Mouse (Mus musculus) lung, adult 2 months (tissue): ENCODE data around the gene Syngr2. TPM values are rescaled to one million over a fixed set of nuclear protein-coding genes. Genes with fewer than 3 reads are reported as not detected.
"Not testable (repeated sequence)": the region's sequence is repeated elsewhere in the genome, so short reads cannot be mapped to it uniquely, and the experiment has no call there.

Source experiments
- DNase-seq: peaks from one replicate; pipeline ENCODE4 v3.0.0; 2022
- H3K4me1 ChIP-seq: fragments of 200-500 bp; 2 replicates; pipeline ENCODE4 v1.6.1; 2011; ENCODE audit warnings: low read length; ENCODE audit not compliant: control insufficient read depth, insufficient read depth
- H3K4me3 ChIP-seq: fragments of 200-500 bp; replicated peaks from 2 replicates; pipeline ENCODE3; 2011; ENCODE audit warnings: low read depth, mild to moderate bottlenecking, control low read depth, low read length; ENCODE audit errors: extremely low read depth
- CTCF ChIP-seq: fragments of 200-500 bp; IDR thresholded peaks from 2 replicates; pipeline ENCODE4 v1.5.1; 2011; ENCODE audit warnings: mild to moderate bottlenecking, low read length, control low read depth; ENCODE audit not compliant: insufficient read depth
- POLR2A ChIP-seq: fragments of 200-500 bp; IDR thresholded peaks from 2 replicates; pipeline ENCODE4 v1.6.1; 2011; ENCODE audit warnings: low read depth, mild to moderate bottlenecking, control low read depth, low read length, borderline replicate concordance; ENCODE audit errors: extremely low read depth
- WGBS: fragments of 180-500 bp; shearing (Covaris S2); methylation state at CpG from one replicate; pipeline ENCODE4 v1.1.7; 2018; 5-methylcytosine and 5-hydroxymethylcytosine counted together
- polyA plus RNA-seq: library from polyadenylated mRNA; depleted of rRNA; stranded (reverse); fragments of >200 nt; gene quantifications from 2 replicates; pipeline ENCODE4 v1.2.3, GENCODE M21; 2012

Syngr2 gene
- polyA plus RNA-seq, 1 experiment: 191 TPM

GRCm38 (mm10) chr11:117828888-117829604, 19.6 kb downstream of the Syngr2 start:
- TF ChIP-seq CTCF (no peak), POLR2A (no peak)
- H3K4me1 ChIP-seq: peaks cover 21% of the 10 kb centered on the region
- DNase-seq: no peak
- 32% methylated on average over 9 of the region's 9 CpGs for WGBS
- no peak overlapping the region for H3K4me3 ChIP-seq

GRCm38 (mm10) chr11:117829671-117830215, 20.3 kb downstream of the Syngr2 start:
- Histone ChIP-seq H3K4me1 (peaks cover 15% of the 10 kb centered on the region), H3K4me3 (no peak overlapping the region)
- DNase-seq: no peak
- WGBS: 29% methylated on average over 2 of the region's 2 CpGs
- no peak for TF ChIP-seq POLR2A

DNA sequence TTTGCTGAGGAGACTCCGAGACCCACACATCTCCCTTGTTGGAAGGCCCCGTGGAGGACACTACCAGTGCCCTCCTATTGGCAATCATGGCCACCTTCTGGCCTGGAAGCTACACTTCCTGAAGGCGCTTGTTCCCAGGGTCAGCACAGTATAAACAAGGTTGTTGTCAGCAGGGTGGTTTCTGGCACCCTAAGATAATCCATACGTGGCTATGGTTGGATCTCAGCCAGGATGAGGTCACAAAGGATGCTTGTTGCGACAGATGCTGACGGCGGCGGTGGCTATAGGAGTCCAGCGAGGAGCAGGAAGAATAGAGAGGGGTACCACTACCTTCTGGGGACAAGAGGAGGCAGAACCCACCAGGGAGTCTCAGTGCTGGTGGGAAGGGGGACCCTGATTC, 20.9 kb downstream of the Syngr2 start:
- no peak for DNase-seq
- TF ChIP-seq POLR2A (no peak), CTCF (no peak)
- WGBS: 42% methylated on average over 9 of the region's 9 CpGs
- Histone ChIP-seq H3K4me3 (no peak overlapping the region), H3K4me1 (peaks cover 15% of the 10 kb centered on the region)

DNA sequence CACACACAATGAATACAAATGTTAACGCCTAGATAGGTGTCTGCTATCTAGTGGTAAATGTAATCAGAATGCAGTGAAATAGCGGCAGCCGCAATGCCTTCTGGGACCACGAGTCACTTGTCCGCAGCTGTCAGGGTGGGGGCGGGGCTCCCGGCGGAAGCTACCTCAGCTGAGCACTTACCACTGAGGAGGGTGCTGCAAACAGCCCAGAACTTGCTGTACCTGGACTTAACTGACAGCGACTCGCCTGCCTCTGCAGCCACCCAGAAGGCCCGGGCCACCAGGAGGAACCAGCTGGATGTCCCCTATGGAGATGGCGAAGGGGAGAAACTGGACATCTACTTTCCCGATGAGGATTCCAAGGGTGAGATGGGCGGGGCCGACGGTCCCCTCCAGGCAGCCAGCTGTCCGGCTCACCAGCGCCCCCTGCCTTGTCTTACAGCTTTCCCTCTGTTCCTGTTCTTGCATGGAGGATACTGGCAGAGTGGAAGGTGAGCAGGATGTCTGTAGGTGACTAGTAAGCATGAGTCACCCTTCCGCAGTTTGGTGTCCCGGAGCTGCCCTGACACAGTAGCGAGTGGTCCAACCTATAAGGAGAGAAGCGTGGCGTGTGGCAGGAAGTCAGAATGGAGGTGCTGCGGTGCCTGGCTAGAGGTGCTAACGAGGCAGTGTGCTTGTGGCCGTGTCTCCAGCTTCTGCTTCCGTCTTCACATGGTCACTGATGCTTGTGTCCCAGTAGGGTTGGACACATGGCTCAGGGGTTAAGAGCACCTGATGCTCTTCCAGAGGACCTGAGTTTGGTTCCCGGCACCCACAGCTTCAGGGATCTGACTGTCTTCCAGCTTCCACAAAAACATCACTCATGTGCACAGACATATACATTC, 22.9 kb downstream of the Syngr2 start:
- Histone ChIP-seq H3K4me3 (peak overlapping the region; percentile 56), H3K4me1 (peaks cover 13% of the 10 kb centered on the region)
- 16% methylated on average over 28 of the region's 28 CpGs for WGBS
- DNase-seq: peak; percentile 81
- TF ChIP-seq POLR2A (no peak), CTCF (peak; percentile 72)

DNA sequence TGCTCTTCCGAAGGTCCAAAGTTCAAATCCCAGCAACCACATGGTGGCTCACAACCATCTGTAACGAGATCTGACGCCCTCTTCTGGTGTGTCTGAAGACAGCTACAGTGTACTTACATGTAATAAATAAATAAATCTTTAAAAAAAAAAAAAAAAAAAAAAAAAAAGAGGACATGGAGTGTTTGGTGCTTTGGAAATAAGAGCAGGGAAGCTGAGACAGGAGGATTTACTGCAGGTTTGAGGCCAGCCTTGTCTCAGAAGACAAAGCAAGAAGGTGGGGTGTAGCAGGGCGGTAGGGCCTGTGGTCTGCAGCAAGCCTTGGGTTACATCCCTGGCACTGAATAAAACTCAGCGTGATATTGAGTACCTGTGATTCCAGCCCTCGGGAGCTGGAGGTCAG, 24.0 kb downstream of the Syngr2 start:
- WGBS: 81% methylated on average over 6 of the region's 6 CpGs
- H3K4me1 ChIP-seq: peaks cover 10% of the 10 kb centered on the region
- H3K4me3 ChIP-seq, DNase-seq: not testable (repeated sequence)

DNA sequence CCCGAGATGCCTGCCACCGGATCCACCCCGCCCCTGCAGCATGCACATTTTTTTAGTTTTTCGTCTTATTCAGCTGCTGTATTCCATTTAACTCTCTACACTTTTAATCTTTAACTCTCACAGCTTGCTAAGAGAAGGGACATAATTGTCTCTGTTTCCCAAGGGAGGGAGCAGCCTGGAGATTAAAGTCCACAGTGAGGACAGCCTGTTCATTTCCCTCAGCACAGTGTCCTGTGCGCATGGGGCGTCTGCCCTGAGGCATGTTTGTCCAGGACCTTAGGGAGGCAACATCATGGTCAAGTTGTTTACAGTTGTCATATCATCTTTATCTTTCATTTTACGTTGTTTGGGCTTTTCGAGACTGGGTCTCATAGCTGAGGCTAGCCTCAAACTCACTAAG, 24.6 kb downstream of the Syngr2 start:
- DNase-seq: no peak
- 90% methylated on average over 8 of the region's 8 CpGs for WGBS
- TF ChIP-seq CTCF (no peak), POLR2A (no peak)
- Histone ChIP-seq H3K4me3 (no peak overlapping the region), H3K4me1 (peaks cover 5% of the 10 kb centered on the region; the same call in 1 of the 2 replicates)

GRCm38 (mm10) chr11:117836306-117836705, 26.8 kb downstream of the Syngr2 start:
- no peak for TF ChIP-seq POLR2A
- no peak for TF ChIP-seq CTCF
- Histone ChIP-seq H3K4me3 (peak overlapping the region; percentile 14), H3K4me1 (no peaks in the 10 kb centered on the region)
- peak; percentile 56 for DNase-seq
- WGBS: 25% methylated on average over 13 of the region's 13 CpGs

DNA sequence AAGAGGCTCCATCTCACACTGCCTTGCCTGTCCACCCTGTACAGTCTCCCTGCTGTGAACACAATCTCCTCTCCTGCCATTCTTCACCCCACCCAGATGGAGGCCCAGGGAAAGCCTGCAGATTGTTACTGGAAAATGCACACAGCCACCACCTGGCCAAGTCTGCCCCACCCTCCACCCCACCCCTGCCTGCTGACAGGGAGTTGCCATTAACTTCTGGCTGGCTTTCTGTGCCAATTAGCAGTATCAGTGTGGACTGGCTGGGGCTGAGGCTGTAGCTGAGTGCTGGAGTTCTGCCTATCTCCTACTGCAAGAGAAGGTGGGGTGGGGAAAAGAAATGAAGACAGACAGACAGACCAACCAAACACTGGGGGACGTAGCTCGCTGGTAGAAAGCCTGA, 29.1 kb downstream of the Syngr2 start:
- DNase-seq: no peak
- WGBS: 58% methylated on average over 2 of the region's 2 CpGs
- TF ChIP-seq POLR2A (no peak), CTCF (no peak)
- Histone ChIP-seq H3K4me3 (no peak overlapping the region), H3K4me1 (no peaks in the 10 kb centered on the region)

DNA sequence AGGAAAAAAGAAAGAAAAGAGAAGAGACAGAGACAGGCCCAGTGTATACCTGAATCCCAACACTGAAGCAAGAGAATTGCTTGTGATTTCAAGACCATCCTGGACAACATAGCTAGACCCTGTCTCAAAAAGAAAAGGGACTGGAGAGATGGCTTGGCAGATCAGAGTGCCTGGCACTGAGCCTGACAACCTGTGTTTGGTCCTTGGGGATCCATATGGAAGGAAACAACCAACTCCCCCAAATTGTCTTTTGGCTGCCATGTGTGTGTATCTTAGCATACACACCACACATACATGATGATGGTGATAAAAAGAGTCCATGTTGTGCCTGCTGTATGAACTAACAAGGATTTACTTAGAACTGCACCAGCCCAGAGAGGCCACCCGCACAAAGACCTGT, 29.6 kb downstream of the Syngr2 start:
- WGBS: 83% methylated on average over 1 of the region's 1 CpGs
- no peak for DNase-seq
- no peak for TF ChIP-seq CTCF
- TF ChIP-seq POLR2A: no peak
- Histone ChIP-seq H3K4me3 (no peak overlapping the region), H3K4me1 (no peaks in the 10 kb centered on the region)

GRCm38 (mm10) chr11:117840910-117841309, 31.4 kb downstream of the Syngr2 start:
- no peak for TF ChIP-seq POLR2A
- no peak for TF ChIP-seq CTCF
- DNase-seq: no peak
- no peak overlapping the region for H3K4me3 ChIP-seq
- WGBS: 48% methylated on average over 1 of the region's 1 CpGs
- no peaks in the 10 kb centered on the region for H3K4me1 ChIP-seq
